Mouse (Mus musculus): ENCODE data around the gene Gm38392.

- no peak for TF ChIP-seq CTCF (IDR thresholded peaks at IDR 0.05; ENCODE audit: borderline replicate concordance, insufficient read depth, low read depth, low read length)
- TF ChIP-seq POLR2A (IDR thresholded peaks at IDR 0.05; ENCODE audit: borderline replicate concordance, insufficient read depth, low read length), result no peak
Measured at GRCm38 (mm10) chr3:88204751-88205150, 82.3 kb downstream of the Gm38392 start.

Data from cerebellum, adult 2 months (tissue).